Comparison of ENCODE assay signal across 8 mouse cellular contexts in the genomic region with DNA sequence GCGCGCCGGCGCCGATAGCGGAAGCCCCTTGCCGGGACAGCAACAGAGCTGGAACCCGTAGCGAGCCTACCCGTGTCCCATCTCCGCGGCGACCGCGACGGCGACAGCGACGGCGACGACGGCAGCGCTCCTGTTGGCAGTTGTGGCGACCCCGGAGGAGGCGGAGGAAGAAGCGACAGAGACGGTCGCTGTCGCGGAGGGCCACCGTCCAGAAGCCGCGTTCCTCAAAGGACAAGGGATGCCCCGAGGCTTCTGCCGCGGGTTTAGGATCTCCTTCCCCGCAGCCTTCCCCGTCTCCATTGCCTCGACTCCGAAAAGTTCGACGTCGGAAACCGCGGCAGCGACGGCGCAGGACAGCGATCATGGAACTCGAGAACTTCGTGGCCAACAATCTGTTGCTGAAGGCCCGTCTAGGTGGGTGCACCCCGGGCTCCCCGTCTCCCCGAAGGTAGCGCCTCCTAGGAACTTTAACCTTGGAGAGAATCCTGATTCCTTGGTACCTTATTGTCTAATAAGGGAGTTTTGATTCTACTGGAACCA. TPM values are rescaled to one million over a fixed set of nuclear protein-coding genes. Genes with fewer than 3 reads are reported as not detected.
DNase-seq lines count a peak whose midpoint lies in the region; ATAC-seq and TF ChIP-seq lines count a peak whose summit lies in the region.

No protein-coding gene starts in this region.

- peaks cover 9% of the 10 kb centered on the region for H3K4me1 ChIP-seq in kidney, embryonic 16.5 days (ENCODE audit: insufficient read depth, low read length)
- H3K4me1 ChIP-seq in bone marrow macrophage, adult 2 months (ENCODE audit: control insufficient read depth, insufficient read depth, low read length) = peaks cover 2% of the 10 kb centered on the region; the same call in 1 of the 2 replicates
- peaks cover 8% of the 10 kb centered on the region for H3K4me1 ChIP-seq in hindbrain, embryonic 14.5 days (replicated peaks; ENCODE audit: control insufficient read depth, insufficient read depth, low read length)
- H3K4me1 ChIP-seq in midbrain, embryonic 15.5 days = peaks cover 15% of the 10 kb centered on the region

- H3K9ac ChIP-seq in kidney, embryonic 16.5 days (replicated peaks; ENCODE audit: low read length) = peak overlapping the region; percentile 72
- H3K9ac ChIP-seq in hindbrain, embryonic 14.5 days = peak overlapping the region; percentile 55
- peak overlapping the region; percentile 57 for H3K9ac ChIP-seq in midbrain, embryonic 15.5 days

- no peaks in the 10 kb centered on the region for H3K9me3 ChIP-seq in kidney, embryonic 16.5 days (ENCODE audit: low read length)
- H3K9me3 ChIP-seq in hindbrain, embryonic 14.5 days (ENCODE audit: control insufficient read depth, low read length) = no peaks in the 10 kb centered on the region
- no peaks in the 10 kb centered on the region for H3K9me3 ChIP-seq in midbrain, embryonic 15.5 days

- peaks cover 12% of the 10 kb centered on the region for H3K36me3 ChIP-seq in kidney, embryonic 16.5 days (ENCODE audit: insufficient read depth, low read length)
- H3K36me3 ChIP-seq in hindbrain, embryonic 14.5 days (replicated peaks; ENCODE audit: control insufficient read depth, insufficient read depth) = peaks cover 18% of the 10 kb centered on the region
- H3K36me3 ChIP-seq in midbrain, embryonic 15.5 days (replicated peaks) = peaks cover 3% of the 10 kb centered on the region

- peak overlapping the region; percentile 87 for H3K27ac ChIP-seq in kidney, embryonic 16.5 days (ENCODE audit: low read length)
- peak overlapping the region; percentile 51 for H3K27ac ChIP-seq in bone marrow macrophage, adult 2 months (ENCODE audit: insufficient read depth, low read depth, low read length)
- H3K27ac ChIP-seq in hindbrain, embryonic 14.5 days = peak overlapping the region; percentile 79
- peak overlapping the region; percentile 85 for H3K27ac ChIP-seq in midbrain, embryonic 15.5 days

- no peaks in the 10 kb centered on the region for H3K27me3 ChIP-seq in kidney, embryonic 16.5 days (ENCODE audit: insufficient read depth, low read length)
- no peaks in the 10 kb centered on the region for H3K27me3 ChIP-seq in hindbrain, embryonic 14.5 days (ENCODE audit: control insufficient read depth, insufficient read depth, low read length)
- H3K27me3 ChIP-seq in midbrain, embryonic 15.5 days (replicated peaks) = no peaks in the 10 kb centered on the region

- WGBS in kidney, embryonic 16.5 days = under 1% methylated on average over 57 of the region's 57 CpGs
- WGBS in hindbrain, embryonic 14.5 days = under 1% methylated on average over 57 of the region's 57 CpGs
- under 1% methylated on average over 57 of the region's 57 CpGs for WGBS in midbrain, embryonic 15.5 days

- no peak for ATAC-seq in kidney, embryonic 16.5 days (ENCODE audit: low FRiP score, low TSS enrichment)
- ATAC-seq in hindbrain, embryonic 14.5 days (ENCODE audit: low FRiP score) = no peak; the same call in 1 of the 2 replicates
- ATAC-seq in midbrain, embryonic 15.5 days (replicated peaks) = no peak; the same call in none of the 2 replicates

- peak overlapping the region; percentile 74 for H3K4me2 ChIP-seq in kidney, embryonic 16.5 days (replicated peaks; ENCODE audit: low read depth, low read length)
- H3K4me2 ChIP-seq in hindbrain, embryonic 14.5 days (replicated peaks) = peak overlapping the region; percentile 60
- peak overlapping the region; percentile 66 for H3K4me2 ChIP-seq in midbrain, embryonic 15.5 days

- peak overlapping the region; percentile 65 for H3K4me3 ChIP-seq in kidney, embryonic 16.5 days (ENCODE audit: low read length)
- H3K4me3 ChIP-seq in bone marrow macrophage, adult 2 months (ENCODE audit: insufficient read depth, low read length) = peak overlapping the region; percentile 90
- H3K4me3 ChIP-seq in hindbrain, embryonic 14.5 days (replicated peaks; ENCODE audit: low read length) = peak overlapping the region; percentile 63
- H3K4me3 ChIP-seq in midbrain, embryonic 15.5 days = peak overlapping the region; percentile 63

- no peak for TF ChIP-seq CTCF in bone marrow macrophage, adult 2 months (IDR thresholded peaks at IDR 0.05; ENCODE audit: low read depth, low read length)

- no peak for DNase-seq in kidney, adult 11 months
- DNase-seq in hindbrain, embryonic 14.5 days (ENCODE audit: low spot score) = peak; percentile 44
- DNase-seq in cerebellum, postnatal 36 days = no peak
- DNase-seq in thymus, postnatal 25 days = no peak
- no peak for DNase-seq in layer of hippocampus, adult 11-12 months (ENCODE audit: low spot score)

- TF ChIP-seq POLR2A in bone marrow macrophage, adult 2 months (IDR thresholded peaks at IDR 0.05; ENCODE audit: borderline replicate concordance, low read depth, low read length) = no peak

RNA-seq across cellular contexts. Expression of a gene that starts 0.5 kb away (rescaled TPM):
- polyA plus RNA-seq in kidney, embryonic 16.5 days (2015; fragmentation: Nextera tagmentation; extraction: Ambion mirVana) = 2.3 and 2.7 TPM in 2 replicates
- polyA plus RNA-seq in bone marrow macrophage, adult 2 months (2012; ENCODE audit: insufficient read depth, insufficient read length, missing spikeins) = 4.8 and 7.7 TPM in 2 replicates
- polyA plus RNA-seq in hindbrain, embryonic 14.5 days (2014; fragmentation: Nextera tagmentation; extraction: Ambion mirVana) = 1.9 and 3.4 TPM in 2 replicates
- 2.7 and 2.8 TPM in 2 replicates for polyA plus RNA-seq in midbrain, embryonic 15.5 days (2015; fragmentation: Nextera tagmentation; extraction: Ambion mirVana)

RNA-seq across cellular contexts. Expression of a gene that starts 0.7 kb away (rescaled TPM):
- 24.5 and 24.8 TPM in 2 replicates for polyA plus RNA-seq in kidney, embryonic 16.5 days (2015; fragmentation: Nextera tagmentation; extraction: Ambion mirVana)
- polyA plus RNA-seq in bone marrow macrophage, adult 2 months (2012; ENCODE audit: insufficient read depth, insufficient read length, missing spikeins) = 19.2 and 21.9 TPM in 2 replicates
- polyA plus RNA-seq in hindbrain, embryonic 14.5 days (2014; fragmentation: Nextera tagmentation; extraction: Ambion mirVana) = 21.5 and 23.1 TPM in 2 replicates
- polyA plus RNA-seq in midbrain, embryonic 15.5 days (2015; fragmentation: Nextera tagmentation; extraction: Ambion mirVana) = 20.2 and 21.1 TPM in 2 replicates

RNA-seq across cellular contexts. Expression of a gene that starts 23.6 kb away (rescaled TPM):
- polyA plus RNA-seq in kidney, embryonic 16.5 days (2015; fragmentation: Nextera tagmentation; extraction: Ambion mirVana) = 154 and 156 TPM in 2 replicates
- polyA plus RNA-seq in bone marrow macrophage, adult 2 months (2012; ENCODE audit: insufficient read depth, insufficient read length, missing spikeins) = 34.6 and 47.4 TPM in 2 replicates
- 70.3 and 93.3 TPM in 2 replicates for polyA plus RNA-seq in hindbrain, embryonic 14.5 days (2014; fragmentation: Nextera tagmentation; extraction: Ambion mirVana)
- polyA plus RNA-seq in midbrain, embryonic 15.5 days (2015; fragmentation: Nextera tagmentation; extraction: Ambion mirVana) = 106 and 118 TPM in 2 replicates
